Mouse (Mus musculus) kidney, adult 2 months (tissue): ENCODE measurements around the gene Itgb1bp2. TPM values are rescaled to one million over a fixed set of nuclear protein-coding genes. Genes with fewer than 3 reads are reported as not detected.

Source experiments
- DNase-seq: peaks from one replicate; pipeline ENCODE4 v3.0.0; 2021
- H3K27ac ChIP-seq: fragments of 200-500 bp; 2 replicates; pipeline ENCODE4 v1.5.1; 2012; ENCODE audit warnings: low read depth, low read length, control low read depth, inconsistent platforms; ENCODE audit not compliant: insufficient read depth
- H3K27me3 ChIP-seq: fragments of 200-500 bp; replicated peaks from 2 replicates; pipeline ENCODE4 v1.6.1; 2012; ENCODE audit warnings: mild to moderate bottlenecking, moderate library complexity, low read length, inconsistent platforms; ENCODE audit not compliant: control insufficient read depth, insufficient read depth
- H3K36me3 ChIP-seq: fragments of 200-500 bp; 2 replicates; pipeline ENCODE4 v1.6.1; 2012; ENCODE audit warnings: mild to moderate bottlenecking, moderate library complexity, low read length, inconsistent platforms; ENCODE audit not compliant: control insufficient read depth, insufficient read depth
- H3K4me1 ChIP-seq: fragments of 200-500 bp; 2 replicates; pipeline ENCODE4 v1.6.1; 2011; ENCODE audit warnings: low read length; ENCODE audit not compliant: control insufficient read depth, insufficient read depth
- H3K4me3 ChIP-seq: fragments of 200-500 bp; 2 replicates; pipeline ENCODE4 v1.5.1; 2011; ENCODE audit warnings: mild to moderate bottlenecking, low read depth, low read length, control low read depth; ENCODE audit not compliant: insufficient read depth
- CTCF ChIP-seq: fragments of 200-500 bp; conservative IDR thresholded peaks from 2 replicates; pipeline ENCODE4 v1.5.1; 2011; ENCODE audit warnings: low read depth, mild to moderate bottlenecking, control low read depth, low read length, moderate library complexity, mixed read lengths; ENCODE audit not compliant: insufficient read depth, insufficient read length
- POLR2A ChIP-seq: fragments of 200-500 bp; IDR thresholded peaks from one replicate; pipeline ENCODE4 v1.6.1; 2011; ENCODE audit warnings: low read depth, low read length, control low read depth
- WGBS: fragments of 180-500 bp; shearing (Covaris S2); methylation state at CpG from one replicate; pipeline ENCODE4 v1.1.7; 2018; 5-methylcytosine and 5-hydroxymethylcytosine counted together
- polyA plus RNA-seq: library from polyadenylated mRNA; depleted of rRNA; stranded (reverse); fragments of >200 nt; gene quantifications from 2 replicates; pipeline ENCODE4 v1.2.3, GENCODE M21; 2012; rRNA removed

Gene Itgb1bp2
- polyA plus RNA-seq, result 0.07 and 2.9 TPM in 2 replicates

GRCm38 (mm10) chrX:101448886-101449475 is at the start of gene Itgb1bp2:
Gene Itgb1bp2, plus strand, starts transcription at chrX:101449088.
- H3K4me1 ChIP-seq, result peaks cover 7% of the 10 kb centered on the region; the same call in 1 of the 2 replicates
- H3K27ac ChIP-seq, result peak within 1 kb of the TSS; percentile 56; the same call in 1 of the 2 replicates
- DNase-seq, result peak; percentile 44
- no peak within 1 kb of the TSS for H3K4me3 ChIP-seq
- TF ChIP-seq CTCF, result no peak
- TF ChIP-seq POLR2A, result no peak
- WGBS, result 45% methylated on average over 4 of the region's 4 CpGs
- H3K27me3 ChIP-seq, result no peaks in the 10 kb centered on the region
- no peaks in the 10 kb centered on the region for H3K36me3 ChIP-seq

- TF ChIP-seq POLR2A (no peak), CTCF (peak; percentile 40)
- H3K4me3 ChIP-seq, result peak overlapping the region; percentile 89
- peaks cover 3% of the 10 kb centered on the region; the same call in 1 of the 2 replicates for H3K4me1 ChIP-seq
- H3K27me3 ChIP-seq, result no peaks in the 10 kb centered on the region
- H3K27ac ChIP-seq, result peak overlapping the region; percentile 66; the same call in 1 of the 2 replicates
- 2% methylated on average over 32 of the region's 36 CpGs for WGBS
- DNase-seq, result peak; percentile 61
- H3K36me3 ChIP-seq, result no peaks in the 10 kb centered on the region
These were observed 29.8 kb upstream of the Itgb1bp2 start for GRCm38 (mm10) chrX:101418946-101419724.

- H3K36me3 ChIP-seq, result no peaks in the 10 kb centered on the region
- peak; percentile 90 for DNase-seq
- TF ChIP-seq POLR2A, result no peak
- TF ChIP-seq CTCF, result no peak
- H3K4me3 ChIP-seq, result peak overlapping the region; percentile 89
- H3K4me1 ChIP-seq, result peaks cover 3% of the 10 kb centered on the region; the same call in 1 of the 2 replicates
- 1% methylated on average over 54 of the region's 54 CpGs for WGBS
- H3K27ac ChIP-seq, result peak overlapping the region; percentile 66; the same call in 1 of the 2 replicates
- H3K27me3 ChIP-seq, result no peaks in the 10 kb centered on the region
These were observed 28.9 kb upstream of the Itgb1bp2 start for GRCm38 (mm10) chrX:101419725-101420699.

GRCm38 (mm10) chrX:101420700-101421095 is 28.2 kb upstream of the Itgb1bp2 start, which contains the start of gene Zmym3:
Gene Zmym3, minus strand, starts transcription at chrX:101420849.
- no peaks in the 10 kb centered on the region for H3K36me3 ChIP-seq
- peak; percentile 5 for DNase-seq
- 30% methylated on average over 4 of the region's 4 CpGs for WGBS
- peaks cover 3% of the 10 kb centered on the region; the same call in 1 of the 2 replicates for H3K4me1 ChIP-seq
- H3K27me3 ChIP-seq, result no peaks in the 10 kb centered on the region
- TF ChIP-seq POLR2A, result no peak
- no peak for TF ChIP-seq CTCF
- peak within 1 kb of the TSS; percentile 43; the same call in 1 of the 2 replicates for H3K27ac ChIP-seq
- peak within 1 kb of the TSS; percentile 89 for H3K4me3 ChIP-seq

GRCm38 (mm10) chrX:101423462-101423861 is 25.4 kb upstream of the Itgb1bp2 start:
- Histone ChIP-seq H3K27me3 (no peaks in the 10 kb centered on the region), H3K27ac (no peak overlapping the region), H3K4me1 (peaks cover 3% of the 10 kb centered on the region; the same call in 1 of the 2 replicates), H3K4me3 (no peak overlapping the region), H3K36me3 (no peaks in the 10 kb centered on the region)
- no peak for TF ChIP-seq CTCF
- no peak for TF ChIP-seq POLR2A
- no peak for DNase-seq
- WGBS, result 78% methylated on average over 2 of the region's 2 CpGs

GRCm38 (mm10) chrX:101427774-101428173 is 21.1 kb upstream of the Itgb1bp2 start:
- DNase-seq, result peak; percentile 34
- Histone ChIP-seq H3K27me3 (no peaks in the 10 kb centered on the region), H3K4me1 (no peaks in the 10 kb centered on the region), H3K4me3 (no peak overlapping the region), H3K36me3 (no peaks in the 10 kb centered on the region), H3K27ac (no peak overlapping the region)
- 0% methylated on average over 1 of the region's 1 CpGs for WGBS
- TF ChIP-seq POLR2A, result no peak
- peak; percentile 36 for TF ChIP-seq CTCF
